Mouse (Mus musculus): ENCODE data around the gene Furin.

The Furin gene

DNA sequence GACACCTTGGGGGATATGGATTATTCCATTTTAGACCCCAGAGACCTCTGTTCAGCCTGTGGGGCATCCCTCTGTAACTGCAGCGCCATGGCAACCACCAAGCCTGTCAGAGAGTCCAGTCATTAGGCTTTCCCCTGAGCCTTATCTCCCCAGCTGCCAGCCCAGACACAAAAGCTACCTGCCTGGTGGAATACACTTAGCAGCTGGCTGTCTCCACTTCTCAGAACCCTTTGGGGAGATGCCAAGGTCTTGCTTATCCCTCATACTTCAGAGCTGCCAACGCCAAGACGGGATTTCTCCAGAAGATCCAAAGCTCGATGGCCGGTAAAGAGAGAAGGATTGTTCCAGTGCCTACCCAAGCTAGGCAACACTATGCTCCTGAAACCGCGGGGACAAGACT is 63.4 kb downstream of the Furin start:
- no peak for DNase-seq (ENCODE audit: low spot score in 2 of 2)

DNA sequence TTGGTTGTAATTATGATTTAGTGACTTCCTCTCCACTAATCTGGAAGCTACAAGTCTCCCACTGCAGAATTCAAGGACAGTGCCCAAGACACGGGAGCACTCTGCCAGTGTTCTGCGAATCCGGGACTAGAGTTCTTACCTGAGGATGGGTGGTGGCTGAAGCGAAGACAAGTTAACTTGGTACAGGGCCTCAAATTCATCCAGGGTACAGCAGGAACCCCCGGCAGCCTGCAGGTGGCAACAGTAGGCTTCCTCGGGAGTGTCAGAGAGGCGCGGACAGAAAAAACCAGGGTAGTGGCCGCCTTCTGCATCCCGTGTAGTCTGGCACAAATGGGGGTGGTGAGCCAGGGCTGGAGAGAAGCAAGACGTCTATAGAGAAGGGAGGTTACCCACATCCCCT is 64.4 kb downstream of the Furin start, which contains the start of gene Unc45a:
Unc45a (minus strand) TSS at position 213 of the 400 bp plus-strand sequence.
- peak; percentile 71 to 75 for DNase-seq (ENCODE audit: low spot score in 2 of 2)

DNA sequence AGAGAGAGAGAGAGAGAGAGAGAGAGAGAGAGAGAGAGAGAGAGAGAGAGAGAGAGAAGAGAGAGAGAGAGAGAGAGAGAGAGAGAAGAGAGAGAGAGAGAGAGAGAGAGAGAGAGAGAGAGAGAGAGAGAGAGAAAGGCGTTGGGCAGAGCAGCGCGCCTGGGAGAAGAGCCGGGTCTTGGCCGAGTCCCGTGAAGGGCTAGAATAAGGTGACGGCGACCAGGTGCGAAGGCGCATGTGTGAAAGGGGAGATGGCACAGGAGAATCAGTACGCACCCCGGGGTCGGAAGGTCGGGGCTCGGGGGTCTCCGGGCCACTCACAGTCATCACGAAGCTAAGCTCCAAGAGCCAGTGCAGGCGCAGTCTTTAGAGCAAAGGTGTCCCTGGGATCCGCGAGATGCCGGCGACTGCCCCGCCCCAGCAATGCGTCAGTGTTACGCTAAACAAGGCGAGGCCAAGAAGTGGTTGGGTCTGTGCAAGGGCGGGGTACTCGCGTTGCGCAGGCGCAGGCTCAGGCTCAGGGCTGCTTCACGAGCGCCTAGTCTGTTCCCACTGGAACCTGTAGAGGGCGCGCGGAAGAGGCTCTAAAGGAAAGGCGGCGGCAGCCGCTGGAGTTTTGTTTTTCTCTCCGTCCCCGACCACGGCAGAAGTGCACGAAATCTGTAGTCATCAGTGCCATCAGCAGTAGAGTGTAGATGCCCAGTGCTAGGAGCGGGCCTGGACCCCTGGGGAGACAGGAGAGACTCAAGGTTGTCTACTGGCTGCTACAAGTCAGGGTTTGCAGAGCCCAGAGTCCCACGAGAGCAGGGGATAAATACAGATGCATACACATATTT is 65.2 kb downstream of the Furin start:
- DNase-seq (ENCODE audit: low spot score in 2 of 2), result peak; percentile 96 to 99

DNA sequence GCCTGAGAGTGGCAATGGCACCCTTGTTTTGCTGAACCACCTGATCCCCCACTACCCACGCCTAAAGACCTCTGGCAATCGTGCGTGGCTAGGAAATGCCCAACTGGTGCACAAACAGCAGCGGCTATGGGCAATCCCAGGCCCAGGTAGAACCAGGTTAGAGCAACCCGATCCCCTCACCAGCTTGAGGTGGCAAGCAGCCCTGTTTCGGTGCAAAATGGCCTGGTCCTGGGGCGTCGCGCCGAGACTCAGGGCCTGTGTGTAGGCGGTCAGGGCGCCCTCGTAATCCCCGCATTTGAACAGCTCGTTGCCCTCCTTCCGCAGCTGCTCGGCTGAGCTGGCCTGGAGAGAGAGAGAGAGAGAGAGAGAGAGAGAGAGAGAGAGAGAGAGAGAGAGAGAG is 65.9 kb downstream of the Furin start:
- peak in 1 of 2 experiments; percentile 27 for DNase-seq (ENCODE audit: low spot score in 2 of 2)

Measured in thymus, postnatal 10 days (tissue).